Mouse (Mus musculus) testis, adult 2 months (tissue): Measurements from ENCODE around the gene Trcg1. TPM values are rescaled to one million over a fixed set of nuclear protein-coding genes. Genes with fewer than 3 reads are reported as not detected.
A peak's percentile ranks its signal among the peaks of the same experiment; 100 is the strongest.

Source experiments
- H3K27ac ChIP-seq: fragments of 200-500 bp; 2 replicates; pipeline ENCODE4 v1.5.1; 2012; ENCODE audit warnings: low read depth, low read length; ENCODE audit not compliant: control insufficient read depth, insufficient read depth
- H3K27me3 ChIP-seq: fragments of 200-500 bp; 2 replicates; pipeline ENCODE4 v1.6.1; 2012; ENCODE audit warnings: mild to moderate bottlenecking, low read length, moderate library complexity; ENCODE audit not compliant: control insufficient read depth, insufficient read depth
- H3K36me3 ChIP-seq: fragments of 200-500 bp; 2 replicates; pipeline ENCODE4 v1.6.1; 2012; ENCODE audit warnings: mild to moderate bottlenecking, low read length; ENCODE audit not compliant: control insufficient read depth, insufficient read depth
- H3K4me1 ChIP-seq: fragments of 200-500 bp; 2 replicates; pipeline ENCODE4 v1.6.1; 2012; ENCODE audit warnings: low read length; ENCODE audit not compliant: control insufficient read depth, insufficient read depth
- H3K4me3 ChIP-seq: fragments of 200-500 bp; 2 replicates; pipeline ENCODE4 v1.5.1; 2012; ENCODE audit warnings: low read depth, mild to moderate bottlenecking, low read length, moderate library complexity, mixed read lengths; ENCODE audit not compliant: control insufficient read depth
- CTCF ChIP-seq: fragments of 200-500 bp; IDR thresholded peaks from 2 replicates; pipeline ENCODE4 v1.5.1; 2012; ENCODE audit warnings: low read depth, mild to moderate bottlenecking, inconsistent platforms, low read length, moderate library complexity; ENCODE audit not compliant: control insufficient read depth, insufficient read depth, insufficient replicate concordance
- POLR2A ChIP-seq: fragments of 200-500 bp; IDR thresholded peaks from 2 replicates; pipeline ENCODE4 v1.6.1; 2012; ENCODE audit warnings: low read depth, mild to moderate bottlenecking, inconsistent platforms, low read length, moderate library complexity; ENCODE audit not compliant: control insufficient read depth
- polyA plus RNA-seq: library from polyadenylated mRNA; depleted of rRNA; stranded (reverse); fragments of >200 nt; gene quantifications from 2 replicates; pipeline ENCODE4 v1.2.3, GENCODE M21; 2012

The Trcg1 gene
- polyA plus RNA-seq, 1 experiment: 0.20 TPM

DNA sequence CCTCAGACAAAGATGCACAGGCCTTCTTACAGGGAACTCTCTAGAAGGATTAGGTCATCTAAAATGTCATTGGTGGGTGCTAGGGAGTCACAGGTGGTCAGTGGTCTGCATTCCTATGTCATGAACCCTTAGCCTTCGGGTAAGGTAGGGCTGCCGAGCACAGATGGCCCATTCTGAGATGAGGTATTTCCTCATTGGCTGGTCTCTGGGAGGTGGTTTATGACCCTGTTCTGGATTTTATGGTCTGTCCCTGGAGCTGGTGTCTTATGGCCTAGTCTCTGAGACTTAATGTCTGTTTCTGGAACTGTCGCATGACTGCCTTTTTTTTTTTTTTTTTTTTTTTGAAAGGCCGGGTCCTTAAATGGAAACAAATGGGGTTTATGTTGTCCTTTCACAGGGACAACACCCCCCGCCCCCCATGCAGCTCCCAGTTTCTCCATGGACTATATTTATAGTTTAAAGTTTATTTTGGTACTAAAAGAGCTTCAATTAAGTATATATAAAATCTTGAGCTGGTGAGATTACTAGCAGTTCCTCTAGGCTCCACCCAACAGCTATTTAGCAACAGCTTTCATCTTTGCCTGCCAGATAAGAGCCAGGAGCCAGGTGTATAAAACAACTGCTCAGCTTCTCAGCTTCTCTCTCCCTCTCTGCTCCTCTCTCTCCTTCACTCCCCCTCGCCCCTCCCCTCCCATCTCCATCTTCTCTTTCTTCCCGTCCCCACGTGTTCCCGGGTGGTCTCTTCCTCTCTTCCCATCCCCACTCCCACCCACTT lies 23.7 kb upstream of the Trcg1 start:
- no peak for TF ChIP-seq CTCF
- no peak for TF ChIP-seq POLR2A
- H3K4me3 ChIP-seq: no peak overlapping the region
- no peaks in the 10 kb centered on the region for H3K27me3 ChIP-seq
- H3K36me3 ChIP-seq: no peaks in the 10 kb centered on the region
- H3K27ac ChIP-seq: no peak overlapping the region
- no peaks in the 10 kb centered on the region for H3K4me1 ChIP-seq

DNA sequence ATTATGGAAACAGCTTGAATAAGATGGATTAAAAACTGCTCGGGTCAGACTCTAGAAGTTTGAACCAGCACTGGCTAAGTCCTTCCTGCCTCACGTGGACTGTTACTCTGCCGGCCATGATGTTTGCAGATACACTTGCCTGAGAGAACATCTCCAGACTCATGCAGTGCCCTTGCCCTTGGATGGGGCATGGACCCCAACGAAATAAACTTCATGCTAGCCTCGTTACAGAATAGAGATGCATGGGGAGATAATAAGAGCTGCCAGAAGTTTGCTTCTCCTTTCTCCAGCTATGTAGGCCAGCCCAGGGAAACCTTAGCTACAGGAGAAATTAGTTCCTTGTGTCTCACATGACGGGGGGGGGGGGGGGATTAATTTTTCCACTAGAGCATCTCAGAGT lies 21.9 kb upstream of the Trcg1 start:
- Histone ChIP-seq H3K4me1 (no peaks in the 10 kb centered on the region), H3K27me3 (no peaks in the 10 kb centered on the region), H3K27ac (no peak overlapping the region), H3K36me3 (no peaks in the 10 kb centered on the region), H3K4me3 (no peak overlapping the region)
- TF ChIP-seq CTCF (no peak), POLR2A (no peak)

DNA sequence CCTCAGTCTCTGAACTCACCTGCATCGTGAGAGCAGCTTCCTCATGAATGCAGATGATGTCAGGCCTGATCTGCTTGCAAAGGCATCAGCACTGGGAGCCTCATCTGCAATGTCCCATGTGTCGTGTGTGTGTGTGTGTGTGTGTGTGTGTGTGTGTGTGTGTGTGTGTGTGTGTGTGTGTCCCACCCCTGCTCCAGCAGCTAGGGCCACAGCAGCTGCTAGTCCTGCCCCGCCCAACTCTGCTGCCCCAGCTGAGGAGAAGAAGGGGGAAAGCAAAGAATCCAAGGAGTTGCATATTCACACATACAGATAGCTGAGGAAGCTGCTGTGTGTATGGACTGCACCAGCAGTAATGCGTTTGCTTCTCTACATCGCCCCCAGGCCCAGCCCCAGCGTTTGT lies 19.1 kb upstream of the Trcg1 start:
- Histone ChIP-seq H3K27ac (no peak overlapping the region), H3K27me3 (no peaks in the 10 kb centered on the region), H3K4me3 (no peak overlapping the region), H3K36me3 (no peaks in the 10 kb centered on the region), H3K4me1 (peaks cover 2% of the 10 kb centered on the region; the same call in 1 of the 2 replicates)
- TF ChIP-seq POLR2A: no peak
- no peak for TF ChIP-seq CTCF

DNA sequence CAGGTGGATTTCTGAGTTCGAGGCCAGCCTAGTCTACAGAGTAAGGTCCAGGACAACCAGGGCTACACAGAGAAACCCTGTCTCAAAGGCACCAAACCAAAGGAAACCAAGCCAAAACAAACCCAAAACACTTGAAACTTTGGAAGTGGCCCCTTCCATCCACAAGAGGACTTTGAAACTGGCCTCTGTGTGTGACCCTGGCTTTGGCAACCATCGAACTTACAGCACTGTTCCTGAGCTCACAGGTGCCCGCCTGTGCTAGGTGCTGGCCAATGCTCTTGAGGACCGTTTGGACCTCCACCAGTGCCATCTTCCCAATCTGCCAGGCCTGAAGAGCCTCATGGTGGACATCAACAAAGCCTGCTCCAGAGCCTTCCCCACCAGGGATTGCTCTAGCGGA lies 17.6 kb upstream of the Trcg1 start:
- H3K4me3 ChIP-seq: no peak overlapping the region
- no peak for TF ChIP-seq CTCF
- no peak for TF ChIP-seq POLR2A

DNA sequence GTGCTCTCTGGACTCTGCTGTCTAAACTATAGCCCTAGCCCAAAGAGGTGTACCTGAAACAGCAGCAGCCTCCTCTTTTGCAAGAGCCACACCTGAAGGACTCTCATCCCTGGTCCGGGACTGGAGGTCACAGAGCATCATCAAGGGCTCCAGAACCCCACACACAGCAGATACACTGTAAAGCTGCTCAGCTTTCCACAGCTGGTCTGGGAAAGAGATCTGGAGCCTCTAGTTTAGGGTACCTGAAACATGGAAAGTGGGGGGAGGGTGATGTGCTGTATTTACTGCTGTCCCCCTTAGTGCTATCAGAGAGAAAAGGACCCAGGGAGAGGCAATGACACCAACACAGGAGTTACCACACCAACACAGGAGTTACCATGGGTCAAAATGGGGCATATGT lies 16.8 kb upstream of the Trcg1 start:
- Histone ChIP-seq H3K36me3 (no peaks in the 10 kb centered on the region), H3K27me3 (no peaks in the 10 kb centered on the region)
- TF ChIP-seq CTCF (no peak), POLR2A (no peak)

More for the DNA sequence above, 17.6 kb upstream of the Trcg1 start:
- H3K27ac ChIP-seq: no peak overlapping the region
- no peaks in the 10 kb centered on the region for H3K36me3 ChIP-seq
- no peaks in the 10 kb centered on the region for H3K27me3 ChIP-seq
- H3K4me1 ChIP-seq: peaks cover 2% of the 10 kb centered on the region; the same call in 1 of the 2 replicates

DNA sequence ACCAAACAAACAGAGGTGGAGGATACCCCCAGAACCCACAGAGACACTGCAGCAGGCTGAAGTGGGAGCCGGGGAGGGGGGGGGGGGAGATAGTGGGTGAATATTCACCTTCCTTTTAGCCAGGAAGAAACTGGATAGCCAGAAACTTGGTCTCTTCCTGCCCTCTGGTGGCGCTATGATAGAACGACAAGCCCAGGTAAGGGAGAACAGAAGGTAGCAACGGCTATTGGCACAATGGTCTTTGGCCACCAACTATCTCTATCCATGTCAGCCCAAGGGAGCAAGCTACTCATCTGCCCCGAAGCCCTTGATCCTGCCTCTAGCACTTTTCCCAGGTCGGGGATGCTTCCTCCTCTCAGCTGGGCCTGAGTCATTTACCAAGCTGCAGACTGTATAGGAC lies 16.0 kb upstream of the Trcg1 start:
- TF ChIP-seq CTCF (peak; percentile 33; the same call in 1 of the 2 replicates), POLR2A (no peak)
- Histone ChIP-seq H3K27ac (no peak overlapping the region), H3K36me3 (no peaks in the 10 kb centered on the region), H3K4me3 (no peak overlapping the region), H3K27me3 (no peaks in the 10 kb centered on the region), H3K4me1 (peaks cover 2% of the 10 kb centered on the region; the same call in 1 of the 2 replicates)

More for the DNA sequence above, 16.8 kb upstream of the Trcg1 start:
- Histone ChIP-seq H3K27ac (no peak overlapping the region), H3K4me3 (no peak overlapping the region), H3K4me1 (peaks cover 2% of the 10 kb centered on the region; the same call in 1 of the 2 replicates)

DNA sequence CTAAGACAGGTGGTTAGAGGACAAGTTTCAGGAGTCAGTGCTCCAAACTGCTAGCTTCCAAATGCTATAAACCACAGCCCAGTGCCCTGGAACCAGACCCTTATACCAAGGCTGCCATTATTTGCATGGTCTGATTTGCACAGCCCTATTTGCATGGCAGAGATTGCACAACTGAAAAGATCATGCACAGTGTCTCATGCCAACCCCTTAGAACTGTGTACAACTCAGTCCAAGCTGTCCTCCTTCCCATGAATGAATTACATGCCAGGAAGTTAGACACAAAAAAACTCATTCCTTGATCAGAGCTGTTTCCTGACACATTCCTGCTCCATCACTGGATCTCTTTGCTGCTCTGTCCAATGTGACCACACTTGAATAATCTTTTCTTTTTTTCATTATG lies 13.0 kb upstream of the Trcg1 start:
- no peak for TF ChIP-seq POLR2A
- no peak for TF ChIP-seq CTCF
- peaks cover 2% of the 10 kb centered on the region; the same call in 1 of the 2 replicates for H3K4me1 ChIP-seq
- no peaks in the 10 kb centered on the region for H3K36me3 ChIP-seq
- H3K27ac ChIP-seq: no peak overlapping the region
- H3K27me3 ChIP-seq: no peaks in the 10 kb centered on the region
- H3K4me3 ChIP-seq: no peak overlapping the region
